Mouse (Mus musculus) kidney, postnatal 14 days (tissue): ENCODE results near the gene Hdc.
"Not testable (repeated sequence)": the region's sequence is repeated elsewhere in the genome, so short reads cannot be mapped to it uniquely, and the experiment has no call there.

Experiments used
- DNase-seq: peaks from one replicate; pipeline ENCODE4 v3.0.0; 2022; ENCODE audit warnings: mixed read lengths

Gene Hdc

GRCm38 (mm10) chr2:126619249-126619704 is at the start of gene Hdc:
Gene Hdc (minus strand): TSS chr2:126619299.
- no peak for DNase-seq

- peak; percentile 37 for DNase-seq
Measured at GRCm38 (mm10) chr2:126668621-126669252, 49.6 kb upstream of the Hdc start.

DNA sequence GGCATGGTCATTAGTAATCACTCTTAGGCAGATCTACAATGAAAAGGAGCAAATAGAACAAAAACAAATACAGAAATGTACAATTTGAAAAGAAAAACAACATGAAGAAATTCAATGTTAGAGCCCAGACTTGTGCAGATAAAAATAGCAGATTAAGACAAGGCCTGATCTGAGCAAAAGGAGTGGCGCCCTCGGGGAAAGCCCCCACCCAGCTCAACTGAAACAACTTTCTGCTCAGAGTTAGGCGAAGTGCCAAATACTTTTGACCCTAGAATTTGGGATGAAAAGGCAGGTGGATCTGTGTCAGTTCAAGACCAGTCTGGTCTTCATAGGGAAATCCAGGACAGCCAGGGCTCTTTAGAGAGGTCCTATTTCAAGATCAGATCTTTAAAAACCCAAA is 46.9 kb upstream of the Hdc start:
- no peak for DNase-seq

DNA sequence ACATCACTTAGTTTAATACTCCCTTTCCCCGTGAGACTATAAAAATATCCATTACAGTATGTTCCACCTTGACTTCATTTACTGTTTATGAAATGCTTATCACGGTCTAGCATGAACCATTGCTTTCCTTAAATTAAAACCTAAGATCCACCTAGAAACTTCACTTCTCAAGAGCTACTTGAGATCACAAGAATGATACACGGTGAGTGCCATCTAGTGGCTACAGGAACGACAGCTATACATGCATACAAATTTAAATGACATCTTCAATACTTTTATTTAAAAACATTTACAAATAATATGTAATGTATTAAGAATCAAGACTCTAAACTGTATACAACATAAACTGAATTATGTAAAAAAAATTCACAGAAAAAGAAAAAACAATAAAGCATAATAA is 44.4 kb upstream of the Hdc start:
- peak; percentile 62 for DNase-seq

DNA sequence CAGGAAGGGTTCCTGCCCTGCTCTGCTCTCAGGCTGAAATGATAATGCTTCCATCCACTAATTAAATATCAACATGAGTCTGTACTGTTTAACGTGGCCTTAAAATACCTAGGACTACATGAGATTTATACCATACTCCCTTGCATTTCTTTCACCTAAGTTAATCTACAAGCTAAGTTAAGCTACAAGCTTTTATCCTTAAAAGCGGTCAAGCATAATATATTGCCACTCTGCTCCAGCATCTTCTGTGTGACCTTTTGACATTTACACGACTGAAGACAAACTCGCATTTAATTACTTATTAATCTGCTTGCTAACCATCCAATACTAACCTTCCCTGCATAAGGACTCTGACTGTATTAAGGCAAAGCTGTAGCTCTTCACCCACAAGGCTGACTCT is 33.8 kb upstream of the Hdc start:
- DNase-seq, result peak; percentile 50

- no peak for DNase-seq
Measured at GRCm38 (mm10) chr2:126647762-126648161, 28.7 kb upstream of the Hdc start.

- no peak for DNase-seq
Measured at GRCm38 (mm10) chr2:126646461-126646860, 27.4 kb upstream of the Hdc start.

DNA sequence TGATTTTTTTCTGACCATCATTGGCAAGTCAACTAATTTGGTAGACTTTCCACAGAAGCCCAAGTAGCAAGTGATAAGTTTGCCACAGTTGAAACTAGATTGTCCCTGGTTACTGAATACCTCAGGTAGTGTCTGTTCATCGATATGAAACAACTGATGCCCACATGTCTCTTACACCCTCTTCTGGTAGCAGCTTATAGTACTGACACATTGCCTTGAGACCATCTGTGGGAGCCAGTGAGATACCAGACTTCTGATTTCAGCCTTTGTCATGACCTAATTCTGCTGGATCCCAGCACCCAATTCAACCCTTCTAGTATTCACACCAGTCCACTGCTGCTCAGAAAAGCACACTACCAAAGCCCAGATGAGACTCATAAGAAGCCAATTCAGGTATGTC is 25.7 kb upstream of the Hdc start:
- DNase-seq, result no peak

- no peak for DNase-seq
Measured at GRCm38 (mm10) chr2:126640298-126640697, 21.2 kb upstream of the Hdc start.

- peak; percentile 74 for DNase-seq
Measured at GRCm38 (mm10) chr2:126635939-126636823, 17.1 kb upstream of the Hdc start.

GRCm38 (mm10) chr2:126633165-126633564 is 14.1 kb upstream of the Hdc start:
- DNase-seq, result peak; percentile 36

DNA sequence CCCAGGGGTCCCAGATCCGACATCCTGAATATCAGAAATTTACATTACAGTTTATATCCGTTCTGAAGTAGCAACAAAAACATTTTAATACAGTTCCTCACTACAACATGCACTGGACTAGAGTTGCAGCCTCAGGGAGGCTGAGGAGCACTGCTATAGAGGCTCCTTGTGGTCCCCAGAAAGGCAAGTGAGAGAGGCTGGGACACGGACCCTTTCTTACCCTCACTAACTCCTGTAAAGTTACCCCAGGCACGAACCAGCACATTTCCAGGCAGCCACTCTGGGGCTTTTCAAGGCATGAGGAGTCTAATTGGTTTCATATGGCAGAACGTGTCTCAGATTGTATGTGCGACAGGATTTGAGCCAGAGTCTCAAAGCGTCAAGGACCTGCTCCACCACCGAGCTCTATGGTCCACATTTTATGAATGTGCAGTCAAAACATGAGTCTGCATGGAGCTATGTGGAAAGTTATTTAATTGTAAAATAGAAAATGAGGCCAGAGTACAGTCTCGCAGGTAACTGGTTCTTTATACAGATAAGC is 9.4 kb upstream of the Hdc start:
- DNase-seq, result no peak

- no peak for DNase-seq
Measured at GRCm38 (mm10) chr2:126623138-126623537, 4.0 kb upstream of the Hdc start.

- no peak for DNase-seq
Measured at GRCm38 (mm10) chr2:126622455-126622854, 3.4 kb upstream of the Hdc start.

- no peak for DNase-seq
Measured at GRCm38 (mm10) chr2:126618470-126619179, 474 bp downstream of the Hdc start.

- no peak for DNase-seq
Measured at GRCm38 (mm10) chr2:126615355-126615754, 3.7 kb downstream of the Hdc start.

DNA sequence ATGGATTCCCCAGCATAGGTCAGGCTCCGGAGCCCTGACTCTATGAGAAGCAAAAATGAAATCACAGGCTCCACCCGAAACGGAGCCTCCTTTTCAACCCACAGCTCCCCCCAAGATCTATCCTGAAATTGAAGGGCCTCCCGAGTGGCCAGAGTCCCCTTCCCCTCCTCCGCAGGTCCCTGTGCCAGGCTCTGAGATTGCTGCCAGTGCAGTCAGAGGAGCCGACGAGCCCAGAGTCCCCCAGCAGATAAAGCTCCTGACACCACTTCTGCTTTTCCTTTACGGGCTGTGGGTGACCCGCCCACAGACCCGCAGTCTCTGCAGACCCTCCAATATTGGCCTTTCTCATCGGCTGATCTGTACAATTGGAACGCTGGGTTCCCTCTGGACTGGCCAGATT is 9.5 kb downstream of the Hdc start:
- DNase-seq, result not testable (repeated sequence)

DNA sequence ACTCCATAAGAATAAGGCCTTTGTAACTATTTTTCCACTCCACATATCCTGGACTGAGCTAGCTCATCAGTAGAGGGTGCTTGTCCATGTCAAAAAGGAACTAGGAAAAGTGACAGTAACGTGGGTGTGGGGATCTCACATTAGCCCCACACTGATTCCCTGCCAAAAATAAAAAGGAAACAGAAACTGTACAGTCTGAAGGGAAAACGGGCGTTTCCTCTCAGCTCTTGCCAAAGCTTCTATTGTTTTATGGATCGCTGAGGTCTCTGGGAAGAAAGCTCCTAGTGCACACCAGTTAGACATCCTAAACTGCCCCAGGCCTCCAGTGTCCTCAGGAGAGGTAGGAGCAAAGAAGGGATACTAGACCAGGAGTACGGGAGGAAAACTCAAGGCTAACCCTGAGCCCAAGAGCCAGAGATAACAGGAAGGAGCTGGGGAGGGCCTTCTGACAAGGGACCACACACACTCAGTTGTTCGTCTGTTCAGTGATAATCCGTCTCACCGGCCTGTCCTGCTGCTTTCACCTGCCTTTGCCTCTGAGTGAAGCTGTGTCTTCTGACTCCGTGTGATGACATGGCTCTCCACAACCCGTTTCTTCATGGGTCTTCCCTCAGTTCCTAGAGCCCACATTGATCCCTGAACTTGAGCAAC is 11.4 kb downstream of the Hdc start:
- DNase-seq, result peak; percentile 38

- DNase-seq, result no peak
Measured at GRCm38 (mm10) chr2:126606688-126607062, 12.4 kb downstream of the Hdc start.

GRCm38 (mm10) chr2:126606061-126606687 is 12.9 kb downstream of the Hdc start:
- no peak for DNase-seq

GRCm38 (mm10) chr2:126601918-126602600 is 17.0 kb downstream of the Hdc start:
- no peak for DNase-seq

- DNase-seq, result no peak
Measured at GRCm38 (mm10) chr2:126600533-126600932, 18.6 kb downstream of the Hdc start.
